Mouse (Mus musculus): Measurements from ENCODE around the gene Cntfr.

Cntfr gene

GRCm38 (mm10) chr4:41679291-41679690 is 17.6 kb downstream of the Cntfr start:
- no peak for DNase-seq (ENCODE audit: low read depth, low spot score)

GRCm38 (mm10) chr4:41678863-41679262 is 18.0 kb downstream of the Cntfr start:
- DNase-seq (ENCODE audit: low read depth, low spot score), result no peak

GRCm38 (mm10) chr4:41677006-41677629 is 19.8 kb downstream of the Cntfr start:
- no peak for DNase-seq (ENCODE audit: low read depth, low spot score)

- peak; percentile 42 for DNase-seq (ENCODE audit: low read depth, low spot score)
These were observed 20.5 kb downstream of the Cntfr start for GRCm38 (mm10) chr4:41676248-41677005.

- DNase-seq (ENCODE audit: low read depth, low spot score), result no peak
These were observed 23.7 kb downstream of the Cntfr start for GRCm38 (mm10) chr4:41673186-41673585.

GRCm38 (mm10) chr4:41672522-41672963 is 24.3 kb downstream of the Cntfr start:
- DNase-seq (ENCODE audit: low read depth, low spot score), result no peak

GRCm38 (mm10) chr4:41671963-41672480 is 24.9 kb downstream of the Cntfr start:
- no peak for DNase-seq (ENCODE audit: low read depth, low spot score)

GRCm38 (mm10) chr4:41671500-41671899 is 25.4 kb downstream of the Cntfr start:
- no peak for DNase-seq (ENCODE audit: low read depth, low spot score)

- DNase-seq (ENCODE audit: low read depth, low spot score), result no peak
These were observed 26.1 kb downstream of the Cntfr start for GRCm38 (mm10) chr4:41670836-41671235.

GRCm38 (mm10) chr4:41666646-41667045 is 30.2 kb downstream of the Cntfr start:
- no peak for DNase-seq (ENCODE audit: low read depth, low spot score)

GRCm38 (mm10) chr4:41665009-41665675 is 31.7 kb downstream of the Cntfr start:
- DNase-seq (ENCODE audit: low read depth, low spot score), result peak; percentile 23

GRCm38 (mm10) chr4:41664533-41664932 is 32.4 kb downstream of the Cntfr start:
- DNase-seq (ENCODE audit: low read depth, low spot score), result peak; percentile 69

- DNase-seq (ENCODE audit: low read depth, low spot score), result no peak
These were observed 33.3 kb downstream of the Cntfr start for GRCm38 (mm10) chr4:41663614-41664013.

- DNase-seq (ENCODE audit: low read depth, low spot score), result no peak
These were observed 34.2 kb downstream of the Cntfr start for GRCm38 (mm10) chr4:41662723-41663122.

GRCm38 (mm10) chr4:41660851-41661430 is 35.9 kb downstream of the Cntfr start:
- DNase-seq (ENCODE audit: low read depth, low spot score), result no peak

GRCm38 (mm10) chr4:41659556-41659955 is 37.3 kb downstream of the Cntfr start:
- no peak for DNase-seq (ENCODE audit: low read depth, low spot score)

- DNase-seq (ENCODE audit: low read depth, low spot score), result peak; percentile 67
These were observed 38.1 kb downstream of the Cntfr start for GRCm38 (mm10) chr4:41658566-41659384.

GRCm38 (mm10) chr4:41655525-41655924 is 41.4 kb downstream of the Cntfr start:
- no peak for DNase-seq (ENCODE audit: low read depth, low spot score)

- peak; percentile 88 for DNase-seq (ENCODE audit: low read depth, low spot score)
These were observed 42.7 kb downstream of the Cntfr start for GRCm38 (mm10) chr4:41654217-41654616.

GRCm38 (mm10) chr4:41653730-41654129 is 43.2 kb downstream of the Cntfr start:
- DNase-seq (ENCODE audit: low read depth, low spot score), result no peak

GRCm38 (mm10) chr4:41653296-41653695 is 43.6 kb downstream of the Cntfr start:
- DNase-seq (ENCODE audit: low read depth, low spot score), result peak; percentile 87

Data from R1 (cell line).